Mouse (Mus musculus): ENCODE data around the gene Crabp2. TPM values are rescaled to one million over a fixed set of nuclear protein-coding genes. Genes with fewer than 3 reads are reported as not detected.

Gene Crabp2
- polyA plus RNA-seq, 1 experiment from 2014 or later: 836 TPM

DNA sequence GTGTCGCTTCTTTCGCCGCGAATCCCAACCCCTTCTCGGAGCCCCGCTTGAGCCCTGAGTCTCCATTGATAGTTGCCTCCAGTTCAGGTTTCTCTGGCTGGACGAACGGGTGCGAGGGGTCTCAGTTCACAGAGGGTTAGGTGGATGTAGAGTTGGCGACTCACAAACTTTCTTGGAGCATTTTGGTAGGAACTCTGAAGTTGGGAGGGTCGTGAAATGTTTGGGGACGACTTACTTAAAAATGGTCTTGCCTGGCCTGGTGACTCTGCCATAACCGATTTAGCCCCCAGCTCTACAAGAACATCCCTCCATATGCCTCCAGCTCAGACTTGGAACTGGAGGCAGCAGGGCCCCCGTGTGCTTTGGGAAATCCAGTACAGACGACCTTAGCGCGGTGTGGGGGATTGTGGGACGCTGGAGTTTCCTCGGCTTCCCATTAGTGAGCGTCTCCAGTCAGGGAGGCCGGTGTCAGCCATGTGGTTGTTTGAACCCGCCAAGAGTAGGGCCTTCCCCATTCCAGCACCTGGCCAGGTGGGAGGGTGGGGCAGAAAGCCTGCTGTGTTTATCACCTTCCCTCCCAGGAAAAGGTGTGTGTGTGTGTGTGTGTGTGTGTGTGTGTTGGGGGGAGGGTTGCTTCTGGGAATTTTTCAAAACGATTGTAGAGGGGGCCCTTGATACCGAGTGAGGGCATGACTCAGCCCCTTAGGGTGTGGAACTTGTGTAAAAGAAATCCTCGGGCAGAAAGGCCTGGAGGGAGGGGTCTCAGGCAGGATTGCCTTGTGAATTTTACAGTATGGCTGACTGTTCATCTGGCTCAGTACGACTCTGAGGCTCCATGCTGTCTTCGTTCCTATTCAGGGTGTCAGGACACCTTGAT lies 41.2 kb upstream of the Crabp2 start:
- Histone ChIP-seq H3K9ac (ENCODE audit: low read length) (peak overlapping the region; percentile 99), H3K4me3 (ENCODE audit: low read depth, low read length) (peak overlapping the region; percentile 99), H3K9me3 (ENCODE audit: control insufficient read depth, low read length) (no peaks in the 10 kb centered on the region), H3K27ac (replicated peaks; ENCODE audit: low read depth, low read length) (peak overlapping the region; percentile 96), H3K4me1 (ENCODE audit: control insufficient read depth, insufficient read depth, low read length) (peaks cover 28% of the 10 kb centered on the region), H3K36me3 (ENCODE audit: control insufficient read depth, insufficient read depth, low read length) (no peaks in the 10 kb centered on the region), H3K4me2 (ENCODE audit: low read depth, severe bottlenecking) (peak overlapping the region; percentile 86), H3K27me3 (ENCODE audit: control insufficient read depth, insufficient read depth, low read length) (no peaks in the 10 kb centered on the region)
- WGBS: under 1% methylated on average over 27 of the region's 27 CpGs
- ATAC-seq (ENCODE audit: insufficient number of reproducible peaks, low FRiP score, low TSS enrichment, low read depth) (no peak), DNase-seq (ENCODE audit: low spot score) (peak; percentile 57)

DNA sequence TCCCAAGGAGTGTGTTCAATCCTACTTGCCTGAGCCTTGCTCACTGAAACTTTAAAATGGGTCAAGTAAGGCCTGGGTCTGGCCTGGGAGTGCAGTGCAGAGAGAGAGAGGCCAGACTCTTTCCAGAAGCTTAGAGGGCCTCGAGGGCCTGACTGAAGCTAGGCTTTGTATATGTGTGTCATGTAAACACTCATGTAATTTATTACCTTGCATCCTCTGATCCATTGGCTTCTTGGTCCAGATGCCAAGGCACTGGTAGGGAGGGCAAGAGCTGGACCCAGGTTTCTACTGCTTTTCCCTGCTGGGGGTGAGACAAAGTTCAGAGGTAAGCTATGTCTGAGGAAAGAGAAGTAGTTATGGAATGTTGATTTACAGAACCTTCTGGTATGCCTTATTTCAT lies 40.6 kb upstream of the Crabp2 start:
- peak overlapping the region; percentile 96; the same call in 1 of the 2 replicates for H3K27ac ChIP-seq (replicated peaks; ENCODE audit: low read depth, low read length)
- no peak for DNase-seq (ENCODE audit: low spot score)
- peak overlapping the region; percentile 99 for H3K9ac ChIP-seq (ENCODE audit: low read length)
- H3K4me3 ChIP-seq (ENCODE audit: low read depth, low read length): peak overlapping the region; percentile 99
- ATAC-seq (ENCODE audit: insufficient number of reproducible peaks, low FRiP score, low TSS enrichment, low read depth): no peak
- H3K4me1 ChIP-seq (ENCODE audit: control insufficient read depth, insufficient read depth, low read length): peaks cover 28% of the 10 kb centered on the region
- peak overlapping the region; percentile 86 for H3K4me2 ChIP-seq (ENCODE audit: low read depth, severe bottlenecking)
- WGBS: 0% methylated on average over 1 of the region's 1 CpGs
- peaks cover under 1% of the 10 kb centered on the region; the same call in 1 of the 2 replicates for H3K36me3 ChIP-seq (ENCODE audit: control insufficient read depth, insufficient read depth, low read length)
- H3K27me3 ChIP-seq (ENCODE audit: control insufficient read depth, insufficient read depth, low read length): no peaks in the 10 kb centered on the region
- no peaks in the 10 kb centered on the region for H3K9me3 ChIP-seq (ENCODE audit: control insufficient read depth, low read length)

DNA sequence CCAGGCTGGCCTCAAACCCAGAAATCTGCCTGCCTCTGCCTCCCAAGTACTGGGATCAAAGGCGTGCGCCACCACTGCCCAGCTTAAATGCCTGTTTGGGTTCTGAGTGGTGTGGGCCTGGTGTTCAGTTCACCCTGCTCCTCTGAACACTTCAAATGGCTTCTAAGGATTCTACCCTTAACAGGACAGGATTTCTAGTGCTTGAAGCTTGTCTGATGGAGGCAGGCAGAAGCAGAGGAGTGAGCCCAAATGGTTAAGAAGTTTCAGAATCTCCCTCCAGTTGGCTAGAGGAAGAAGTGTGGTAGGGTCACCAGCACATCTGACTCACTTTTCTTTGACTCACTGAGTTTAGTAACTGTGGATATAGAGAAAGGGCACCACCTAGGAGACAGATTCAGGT lies 39.1 kb upstream of the Crabp2 start:
- ATAC-seq (ENCODE audit: insufficient number of reproducible peaks, low FRiP score, low TSS enrichment, low read depth) (no peak), DNase-seq (ENCODE audit: low spot score) (no peak)
- WGBS: 88% methylated on average over 2 of the region's 2 CpGs
- H3K4me3 ChIP-seq (ENCODE audit: low read depth, low read length): no peak overlapping the region
- H3K9me3 ChIP-seq (ENCODE audit: control insufficient read depth, low read length): no peaks in the 10 kb centered on the region
- H3K27me3 ChIP-seq (ENCODE audit: control insufficient read depth, insufficient read depth, low read length): no peaks in the 10 kb centered on the region
- H3K9ac ChIP-seq (ENCODE audit: low read length): no peak overlapping the region
- H3K4me1 ChIP-seq (ENCODE audit: control insufficient read depth, insufficient read depth, low read length): peaks cover 28% of the 10 kb centered on the region
- H3K27ac ChIP-seq (replicated peaks; ENCODE audit: low read depth, low read length): 0 out of 2 replicates have a peak overlapping the region, but pooled peaks have one; percentile 40
- peaks cover 4% of the 10 kb centered on the region; the same call in 1 of the 2 replicates for H3K36me3 ChIP-seq (ENCODE audit: control insufficient read depth, insufficient read depth, low read length)
- peak overlapping the region; percentile 45; the same call in 1 of the 2 replicates for H3K4me2 ChIP-seq (ENCODE audit: low read depth, severe bottlenecking)

DNA sequence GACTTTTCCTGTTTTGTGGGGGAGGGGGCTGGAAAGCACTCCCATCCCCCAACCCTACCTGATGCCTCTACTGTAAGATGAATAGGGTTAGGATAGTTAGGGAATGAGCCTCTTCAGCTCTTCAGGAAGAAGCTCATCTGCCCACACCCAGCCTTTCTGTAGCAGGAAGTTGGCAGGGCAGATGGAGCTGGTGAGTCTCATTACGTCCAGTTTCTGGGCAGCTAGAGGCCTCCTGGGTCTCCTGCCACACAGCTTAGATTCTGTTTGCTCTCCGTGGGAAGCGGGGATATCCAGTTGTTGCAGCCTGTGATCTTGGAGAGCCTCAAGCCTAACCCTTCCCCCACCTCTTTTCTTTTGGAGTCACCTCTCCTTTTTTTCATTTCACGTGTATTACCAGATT lies 38.6 kb upstream of the Crabp2 start:
- H3K9ac ChIP-seq (ENCODE audit: low read length): no peak overlapping the region
- no peak for ATAC-seq (ENCODE audit: insufficient number of reproducible peaks, low FRiP score, low TSS enrichment, low read depth)
- 3% methylated on average over 4 of the region's 4 CpGs for WGBS
- no peaks in the 10 kb centered on the region for H3K27me3 ChIP-seq (ENCODE audit: control insufficient read depth, insufficient read depth, low read length)
- H3K27ac ChIP-seq (replicated peaks; ENCODE audit: low read depth, low read length): peak overlapping the region; percentile 72
- DNase-seq (ENCODE audit: low spot score): peak; percentile 23
- H3K4me1 ChIP-seq (ENCODE audit: control insufficient read depth, insufficient read depth, low read length): peaks cover 28% of the 10 kb centered on the region
- H3K4me2 ChIP-seq (ENCODE audit: low read depth, severe bottlenecking): peak overlapping the region; percentile 45
- no peaks in the 10 kb centered on the region for H3K9me3 ChIP-seq (ENCODE audit: control insufficient read depth, low read length)
- H3K36me3 ChIP-seq (ENCODE audit: control insufficient read depth, insufficient read depth, low read length): peaks cover 8% of the 10 kb centered on the region; the same call in 1 of the 2 replicates
- peak overlapping the region; percentile 26 for H3K4me3 ChIP-seq (ENCODE audit: low read depth, low read length)

DNA sequence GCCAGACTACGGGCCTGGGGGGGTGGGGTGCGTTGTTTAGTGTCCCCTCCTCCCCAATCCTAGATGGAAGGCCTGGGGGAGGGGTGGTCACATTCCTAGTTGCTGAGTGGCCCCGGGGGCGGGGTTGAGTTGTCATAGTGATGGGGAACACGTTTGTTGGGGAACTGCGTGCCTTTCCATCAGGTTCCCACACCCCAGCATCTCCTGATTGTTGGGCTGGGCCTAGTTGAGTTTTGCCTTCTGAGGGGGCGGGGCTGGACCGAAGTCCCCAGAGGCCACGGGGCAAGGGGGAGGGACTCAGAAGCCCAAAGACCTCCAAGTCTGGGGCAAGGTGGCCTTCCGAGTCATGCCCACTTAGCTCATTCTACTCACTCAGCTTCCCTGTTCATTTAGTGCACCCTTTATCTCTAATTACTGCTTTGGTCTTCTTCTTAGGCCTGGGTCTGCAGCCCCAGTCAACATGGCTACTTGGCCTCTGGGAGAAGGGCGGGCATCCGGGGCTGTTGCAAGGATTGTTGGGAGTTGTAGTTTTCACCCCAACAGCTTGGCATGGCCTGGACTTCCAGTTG lies 37.8 kb upstream of the Crabp2 start:
- DNase-seq (ENCODE audit: low spot score): peak; percentile 88
- Histone ChIP-seq H3K4me3 (ENCODE audit: low read depth, low read length) (peak overlapping the region; percentile 26), H3K36me3 (ENCODE audit: control insufficient read depth, insufficient read depth, low read length) (peaks cover 14% of the 10 kb centered on the region; the same call in 1 of the 2 replicates), H3K27ac (replicated peaks; ENCODE audit: low read depth, low read length) (peak overlapping the region; percentile 72), H3K9ac (ENCODE audit: low read length) (0 out of 2 replicates have a peak overlapping the region, but pooled peaks have one; percentile 27), H3K4me2 (ENCODE audit: low read depth, severe bottlenecking) (peak overlapping the region; percentile 45), H3K4me1 (ENCODE audit: control insufficient read depth, insufficient read depth, low read length) (peaks cover 28% of the 10 kb centered on the region), H3K27me3 (ENCODE audit: control insufficient read depth, insufficient read depth, low read length) (no peaks in the 10 kb centered on the region), H3K9me3 (ENCODE audit: control insufficient read depth, low read length) (no peaks in the 10 kb centered on the region)
- ATAC-seq (ENCODE audit: insufficient number of reproducible peaks, low FRiP score, low TSS enrichment, low read depth): peak; percentile 33
- WGBS: 6% methylated on average over 12 of the region's 12 CpGs

DNA sequence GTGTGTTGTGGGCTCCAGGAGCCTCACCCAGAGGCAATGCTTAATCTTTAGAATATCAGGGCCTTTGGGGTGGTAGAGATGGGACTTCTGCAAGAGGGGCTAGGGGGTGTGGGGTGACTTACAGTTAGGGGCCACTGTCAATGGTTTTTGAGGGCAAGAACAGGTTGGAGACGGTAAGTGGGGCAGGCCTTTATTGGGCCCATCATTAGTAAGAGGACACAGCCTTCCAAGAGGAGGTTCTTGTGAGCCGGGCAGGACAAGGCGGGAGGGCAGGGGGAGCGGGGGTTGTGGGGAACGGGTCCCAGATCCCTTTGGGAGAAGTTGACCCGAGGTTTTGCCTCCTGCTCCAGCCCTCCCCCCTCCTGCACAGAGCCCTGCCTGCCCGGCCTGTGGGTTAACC lies 35.0 kb upstream of the Crabp2 start:
- peaks cover 16% of the 10 kb centered on the region; the same call in 1 of the 2 replicates for H3K36me3 ChIP-seq (ENCODE audit: control insufficient read depth, insufficient read depth, low read length)
- ATAC-seq (ENCODE audit: insufficient number of reproducible peaks, low FRiP score, low TSS enrichment, low read depth): no peak
- WGBS: 89% methylated on average over 7 of the region's 7 CpGs

DNA sequence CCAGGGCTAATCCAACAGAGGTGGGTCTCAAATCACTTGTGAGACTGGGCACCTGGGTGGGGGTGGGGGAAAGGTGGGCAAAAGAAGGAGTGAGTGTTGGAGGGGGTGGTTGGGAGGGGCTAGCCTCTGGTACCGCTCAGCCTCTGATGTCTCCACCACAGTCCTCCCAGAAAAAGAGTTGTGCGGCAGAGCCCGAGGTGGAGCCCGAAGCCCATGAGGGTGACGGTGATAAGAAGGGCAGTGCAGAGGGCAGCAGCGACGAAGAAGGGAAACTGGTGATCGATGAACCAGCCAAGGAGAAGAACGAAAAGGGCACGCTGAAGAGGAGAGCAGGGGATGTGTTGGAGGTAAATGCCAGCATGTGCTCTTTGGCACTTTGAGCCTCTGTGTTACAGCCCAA lies 34.6 kb upstream of the Crabp2 start:
- Histone ChIP-seq H3K36me3 (ENCODE audit: control insufficient read depth, insufficient read depth, low read length) (peaks cover 16% of the 10 kb centered on the region; the same call in 1 of the 2 replicates), H3K4me3 (ENCODE audit: low read depth, low read length) (no peak overlapping the region), H3K9ac (ENCODE audit: low read length) (no peak overlapping the region), H3K27me3 (ENCODE audit: control insufficient read depth, insufficient read depth, low read length) (no peaks in the 10 kb centered on the region), H3K4me1 (ENCODE audit: control insufficient read depth, insufficient read depth, low read length) (peaks cover 18% of the 10 kb centered on the region), H3K9me3 (ENCODE audit: control insufficient read depth, low read length) (no peaks in the 10 kb centered on the region), H3K27ac (replicated peaks; ENCODE audit: low read depth, low read length) (no peak overlapping the region), H3K4me2 (ENCODE audit: low read depth, severe bottlenecking) (no peak overlapping the region)
- ATAC-seq (ENCODE audit: insufficient number of reproducible peaks, low FRiP score, low TSS enrichment, low read depth) (no peak), DNase-seq (ENCODE audit: low spot score) (peak; percentile 17)
- WGBS: 93% methylated on average over 10 of the region's 10 CpGs

More for the DNA sequence above, 35.0 kb upstream of the Crabp2 start:
- Histone ChIP-seq H3K27ac (replicated peaks; ENCODE audit: low read depth, low read length) (no peak overlapping the region), H3K9me3 (ENCODE audit: control insufficient read depth, low read length) (no peaks in the 10 kb centered on the region), H3K4me2 (ENCODE audit: low read depth, severe bottlenecking) (no peak overlapping the region), H3K4me3 (ENCODE audit: low read depth, low read length) (no peak overlapping the region), H3K4me1 (ENCODE audit: control insufficient read depth, insufficient read depth, low read length) (peaks cover 20% of the 10 kb centered on the region), H3K27me3 (ENCODE audit: control insufficient read depth, insufficient read depth, low read length) (no peaks in the 10 kb centered on the region), H3K9ac (ENCODE audit: low read length) (no peak overlapping the region)
- no peak for DNase-seq (ENCODE audit: low spot score)

DNA sequence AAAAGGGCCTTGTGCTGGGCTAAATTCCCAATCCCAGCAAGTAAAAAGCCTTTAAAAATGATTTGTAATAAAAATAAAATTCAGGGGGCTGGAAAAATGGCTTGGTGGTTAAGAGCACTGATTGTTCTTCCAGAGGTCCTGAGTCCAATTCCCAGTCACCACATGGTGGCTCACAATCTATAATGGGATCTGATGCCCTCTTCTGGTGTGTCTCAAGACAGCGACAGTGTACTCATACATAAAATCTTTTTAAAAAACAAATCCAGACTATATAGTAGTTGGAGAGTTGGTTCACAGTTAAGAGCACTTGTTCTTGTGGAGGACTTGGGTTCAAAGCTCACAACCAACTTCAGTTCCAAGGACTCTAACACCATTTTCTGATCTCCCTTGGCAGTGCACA lies 31.5 kb upstream of the Crabp2 start:
- H3K4me1 ChIP-seq (ENCODE audit: control insufficient read depth, insufficient read depth, low read length): no peaks in the 10 kb centered on the region
- no peak for ATAC-seq (ENCODE audit: insufficient number of reproducible peaks, low FRiP score, low TSS enrichment, low read depth)
- H3K27ac ChIP-seq (replicated peaks; ENCODE audit: low read depth, low read length): no peak overlapping the region
- H3K27me3 ChIP-seq (ENCODE audit: control insufficient read depth, insufficient read depth, low read length): no peaks in the 10 kb centered on the region
- no peaks in the 10 kb centered on the region for H3K9me3 ChIP-seq (ENCODE audit: control insufficient read depth, low read length)
- WGBS: 95% methylated on average over 1 of the region's 1 CpGs
- peaks cover 16% of the 10 kb centered on the region; the same call in 1 of the 2 replicates for H3K36me3 ChIP-seq (ENCODE audit: control insufficient read depth, insufficient read depth, low read length)
- no peak overlapping the region for H3K4me2 ChIP-seq (ENCODE audit: low read depth, severe bottlenecking)
- no peak overlapping the region for H3K9ac ChIP-seq (ENCODE audit: low read length)
- H3K4me3 ChIP-seq (ENCODE audit: low read depth, low read length): no peak overlapping the region
- no peak for DNase-seq (ENCODE audit: low spot score)
